Mouse (Mus musculus) mammary gland, adult 2 months (tissue): ENCODE results near the gene Duoxa2. TPM values are rescaled to one million over a fixed set of nuclear protein-coding genes. Genes with fewer than 3 reads are reported as not detected.

Experiments used
- polyA plus RNA-seq: library from polyadenylated mRNA; depleted of rRNA; stranded (reverse); fragments of >200 nt; gene quantifications from 2 replicates; pipeline ENCODE4 v1.2.3, GENCODE M21; 2012; ENCODE audit warnings: low replicate concordance; rRNA removed

Duoxa2 gene
- polyA plus RNA-seq, result 0.55 and 1.3 TPM in 2 replicates

GRCm38 (mm10) chr2:122298596-122299490 lies at the start of gene Duoxa2:
Duoxa2 (plus strand) TSS chr2:122298900.

GRCm38 (mm10) chr2:122298096-122298499 lies 602 bp upstream of the Duoxa2 start, which contains the start of gene Duox2:
Duox2 (minus strand) TSS chr2:122298449.

GRCm38 (mm10) chr2:122313536-122313935 lies 14.8 kb downstream of the Duoxa2 start, which contains the start of gene Duoxa1:
Duoxa1 (minus strand) TSS chr2:122313730.

GRCm38 (mm10) chr2:122315372-122315771 lies 16.7 kb downstream of the Duoxa2 start, which contains the start of gene Duox1:
Duox1 (plus strand) TSS chr2:122315672.

Other genes starting within 250 kb of the Duoxa2 start
- gene Spg11, start 180.5 kb upstream of the Duoxa2 start, polyA plus RNA-seq, result 8.4 and 10.7 TPM in 2 replicates
- 1,914 and 2,183 TPM in 2 replicates for gene B2m, start 151.2 kb upstream of the Duoxa2 start, polyA plus RNA-seq
- gene Trim69, start 138.2 kb upstream of the Duoxa2 start, polyA plus RNA-seq, result 0.10 and 0.11 TPM in 2 replicates
- not detected in 2 replicates for gene Patl2, start 112.7 kb upstream of the Duoxa2 start, polyA plus RNA-seq
- gene Terb2, start 112.6 kb upstream of the Duoxa2 start, polyA plus RNA-seq, result not detected in 2 replicates
- gene Sord, start 64.2 kb upstream of the Duoxa2 start, polyA plus RNA-seq, result 12.8 and 27.6 TPM in 2 replicates
- gene Duox2, start 451 bp upstream of the Duoxa2 start, polyA plus RNA-seq, result 0.70 and 1.9 TPM in 2 replicates
- gene Duoxa1, start 14.8 kb downstream of the Duoxa2 start, polyA plus RNA-seq, result 17.6 and 23.6 TPM in 2 replicates
- 2.5 and 4.1 TPM in 2 replicates for gene Duox1, start 16.8 kb downstream of the Duoxa2 start, polyA plus RNA-seq
- 15.7 and 16.7 TPM in 2 replicates for gene Shf, start 70.3 kb downstream of the Duoxa2 start, polyA plus RNA-seq
- 13.1 and 28.3 TPM in 2 replicates for gene Slc28a2, start 127.6 kb downstream of the Duoxa2 start, polyA plus RNA-seq
- 2.0 and 3.1 TPM in 2 replicates for gene Gm14085, start 186.0 kb downstream of the Duoxa2 start, polyA plus RNA-seq